Mouse (Mus musculus): ENCODE measurements around the gene Med8. TPM values are rescaled to one million over a fixed set of nuclear protein-coding genes. Genes with fewer than 3 reads are reported as not detected.

Med8 gene
- polyA plus RNA-seq, 1 experiment: 77.2 TPM

DNA sequence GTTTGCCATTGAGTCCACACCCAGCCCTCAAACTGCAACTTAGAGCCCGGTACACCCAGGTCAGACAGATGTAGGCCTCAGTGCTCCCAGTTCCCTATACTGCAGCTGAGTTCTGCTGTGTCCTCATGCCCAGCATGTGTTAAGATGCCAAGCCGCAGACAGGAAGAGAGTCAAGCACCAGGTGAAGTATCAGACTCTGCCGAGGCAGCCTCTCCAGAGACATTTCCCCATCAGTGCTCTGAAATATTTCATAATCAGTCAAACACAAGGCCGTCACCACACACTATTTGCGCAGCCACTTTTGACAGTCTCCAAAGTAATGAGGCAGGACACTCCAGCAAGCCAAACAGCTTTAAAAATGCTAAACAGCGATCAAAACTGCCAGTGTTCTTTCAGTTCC, 10.7 kb upstream of the Med8 start:
- H3ac ChIP-seq (ENCODE audit: control insufficient read depth, insufficient read length, low read depth): no peak overlapping the region
- peaks cover 58% of the 10 kb centered on the region for H3K36me3 ChIP-seq (ENCODE audit: control insufficient read depth, insufficient read depth)

DNA sequence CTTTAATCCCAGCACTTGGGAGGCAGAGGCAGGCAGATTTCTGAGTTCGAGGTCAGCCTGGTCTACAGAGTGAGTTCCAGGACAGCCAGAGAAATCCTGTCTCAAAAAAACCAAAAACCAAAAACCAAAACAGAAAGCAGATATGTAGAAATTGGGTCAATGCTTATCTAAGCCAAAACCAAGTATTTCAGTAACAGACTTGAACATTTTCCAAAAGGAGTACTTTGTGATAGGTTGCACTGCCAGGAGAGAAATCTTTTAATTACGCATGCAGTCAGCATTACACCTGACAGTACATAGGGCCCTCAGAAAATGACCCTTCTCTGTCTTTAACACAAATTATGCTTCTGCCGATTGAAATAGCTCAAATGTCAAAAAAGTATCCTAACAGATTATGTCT, 7.7 kb upstream of the Med8 start:
- TF ChIP-seq MAX (IDR thresholded peaks at IDR 0.05) (no peak), CTCF (IDR thresholded peaks at IDR 0.05; ENCODE audit: control insufficient read depth, insufficient read depth, insufficient read length) (no peak), FOSL1 (IDR thresholded peaks at IDR 0.05; ENCODE audit: insufficient read depth, low read length, poor library complexity, severe bottlenecking) (no peak), USF1 (IDR thresholded peaks at IDR 0.05; ENCODE audit: low read depth) (no peak), CEBPB (IDR thresholded peaks at IDR 0.05; ENCODE audit: low read depth) (no peak), MYOD1 (IDR thresholded peaks at IDR 0.05; ENCODE audit: control insufficient read depth, insufficient read length, low read depth) (no peak), MYOG (IDR thresholded peaks at IDR 0.05; ENCODE audit: control insufficient read depth, extremely low read depth, insufficient read length) (no peak)
- no peak overlapping the region for H3K4me3 ChIP-seq (ENCODE audit: insufficient read depth, poor library complexity, severe bottlenecking)
- H3K27me3 ChIP-seq (ENCODE audit: control insufficient read depth, insufficient read depth, insufficient read length): no peaks in the 10 kb centered on the region
- peaks cover 4% of the 10 kb centered on the region for H3K79me3 ChIP-seq (ENCODE audit: low read depth)
- peaks cover under 1% of the 10 kb centered on the region for H3K79me2 ChIP-seq (ENCODE audit: control insufficient read depth, insufficient read depth)
- peaks cover 42% of the 10 kb centered on the region for H3K36me3 ChIP-seq (ENCODE audit: control insufficient read depth, insufficient read depth)
- H3ac ChIP-seq (ENCODE audit: control insufficient read depth, insufficient read length, low read depth): no peak overlapping the region

More for the DNA sequence above, 10.7 kb upstream of the Med8 start:
- H3K79me2 ChIP-seq (ENCODE audit: control insufficient read depth, insufficient read depth): no peaks in the 10 kb centered on the region
- no peaks in the 10 kb centered on the region for H3K79me3 ChIP-seq (ENCODE audit: low read depth)
- H3K4me3 ChIP-seq (ENCODE audit: insufficient read depth, poor library complexity, severe bottlenecking): no peak overlapping the region
- TF ChIP-seq USF1 (IDR thresholded peaks at IDR 0.05; ENCODE audit: low read depth): no peak
- no peak for TF ChIP-seq MYOG (IDR thresholded peaks at IDR 0.05; ENCODE audit: control insufficient read depth, extremely low read depth, insufficient read length)
- no peak for TF ChIP-seq MAX (IDR thresholded peaks at IDR 0.05)
- TF ChIP-seq CEBPB (IDR thresholded peaks at IDR 0.05; ENCODE audit: low read depth): no peak
- no peak for TF ChIP-seq FOSL1 (IDR thresholded peaks at IDR 0.05; ENCODE audit: insufficient read depth, low read length, poor library complexity, severe bottlenecking)
- no peak for TF ChIP-seq CTCF (IDR thresholded peaks at IDR 0.05; ENCODE audit: control insufficient read depth, insufficient read depth, insufficient read length)
- no peak for TF ChIP-seq MYOD1 (IDR thresholded peaks at IDR 0.05; ENCODE audit: control insufficient read depth, insufficient read length, low read depth)
- H3K27me3 ChIP-seq (ENCODE audit: control insufficient read depth, insufficient read depth, insufficient read length): no peaks in the 10 kb centered on the region

DNA sequence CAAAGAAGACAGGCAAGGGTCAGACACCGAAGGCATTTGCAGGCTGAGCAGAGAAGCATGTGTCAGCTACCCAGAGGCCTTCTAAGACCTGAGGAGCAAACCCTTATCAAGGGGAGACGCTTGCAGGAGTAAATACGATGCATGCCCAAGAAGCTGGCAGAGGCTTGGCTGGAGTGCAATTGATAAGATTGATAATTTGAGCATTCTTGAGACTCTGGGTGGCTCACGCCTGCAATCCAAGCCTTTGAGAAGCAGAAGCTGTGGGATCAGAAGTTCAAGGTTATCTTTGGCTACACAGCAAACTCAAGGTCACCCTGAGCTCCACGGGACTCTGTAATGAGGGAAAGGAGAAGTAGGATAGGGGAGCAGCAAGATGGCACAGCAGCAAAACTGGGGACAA, 7.2 kb upstream of the Med8 start:
- TF ChIP-seq MAX (IDR thresholded peaks at IDR 0.05) (no peak), USF1 (IDR thresholded peaks at IDR 0.05; ENCODE audit: low read depth) (no peak), MYOD1 (IDR thresholded peaks at IDR 0.05; ENCODE audit: control insufficient read depth, insufficient read length, low read depth) (no peak), FOSL1 (IDR thresholded peaks at IDR 0.05; ENCODE audit: insufficient read depth, low read length, poor library complexity, severe bottlenecking) (no peak), CTCF (IDR thresholded peaks at IDR 0.05; ENCODE audit: control insufficient read depth, insufficient read depth, insufficient read length) (no peak), CEBPB (IDR thresholded peaks at IDR 0.05; ENCODE audit: low read depth) (no peak), MYOG (IDR thresholded peaks at IDR 0.05; ENCODE audit: control insufficient read depth, extremely low read depth, insufficient read length) (no peak)
- H3K79me3 ChIP-seq (ENCODE audit: low read depth): peaks cover 5% of the 10 kb centered on the region
- H3K36me3 ChIP-seq (ENCODE audit: control insufficient read depth, insufficient read depth): peaks cover 38% of the 10 kb centered on the region
- no peak overlapping the region for H3ac ChIP-seq (ENCODE audit: control insufficient read depth, insufficient read length, low read depth)
- H3K79me2 ChIP-seq (ENCODE audit: control insufficient read depth, insufficient read depth): peaks cover 6% of the 10 kb centered on the region
- no peaks in the 10 kb centered on the region for H3K27me3 ChIP-seq (ENCODE audit: control insufficient read depth, insufficient read depth, insufficient read length)
- H3K4me3 ChIP-seq (ENCODE audit: insufficient read depth, poor library complexity, severe bottlenecking): no peak overlapping the region

DNA sequence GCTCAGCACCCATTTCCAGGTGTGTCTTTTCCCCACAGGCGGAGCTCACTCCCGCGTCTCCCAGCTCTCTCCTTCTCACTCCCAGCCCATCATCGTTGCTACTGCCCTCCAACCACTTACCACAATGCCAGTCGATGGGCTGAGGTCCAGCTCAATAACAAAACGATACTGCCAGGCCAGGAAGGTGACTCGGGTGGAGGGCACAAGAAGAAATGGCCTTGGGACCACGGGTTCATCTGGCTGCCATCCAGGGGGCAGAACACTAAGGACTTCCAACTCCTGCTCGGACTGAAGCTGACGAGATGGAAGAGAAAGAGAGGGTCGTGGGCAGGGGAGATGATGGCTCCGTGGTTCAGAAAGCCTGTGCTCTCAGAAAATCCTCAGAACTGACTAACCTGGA, 6.4 kb upstream of the Med8 start:
- peaks cover 32% of the 10 kb centered on the region for H3K36me3 ChIP-seq (ENCODE audit: control insufficient read depth, insufficient read depth)
- peaks cover 14% of the 10 kb centered on the region for H3K79me2 ChIP-seq (ENCODE audit: control insufficient read depth, insufficient read depth)
- no peaks in the 10 kb centered on the region for H3K27me3 ChIP-seq (ENCODE audit: control insufficient read depth, insufficient read depth, insufficient read length)
- H3ac ChIP-seq (ENCODE audit: control insufficient read depth, insufficient read length, low read depth): no peak overlapping the region
- no peak for TF ChIP-seq CTCF (IDR thresholded peaks at IDR 0.05; ENCODE audit: control insufficient read depth, insufficient read depth, insufficient read length)
- TF ChIP-seq MYOG (IDR thresholded peaks at IDR 0.05; ENCODE audit: control insufficient read depth, extremely low read depth, insufficient read length): no peak
- TF ChIP-seq MYOD1 (IDR thresholded peaks at IDR 0.05; ENCODE audit: control insufficient read depth, insufficient read length, low read depth): no peak
- no peak for TF ChIP-seq FOSL1 (IDR thresholded peaks at IDR 0.05; ENCODE audit: insufficient read depth, low read length, poor library complexity, severe bottlenecking)
- no peak for TF ChIP-seq MAX (IDR thresholded peaks at IDR 0.05)
- no peak for TF ChIP-seq USF1 (IDR thresholded peaks at IDR 0.05; ENCODE audit: low read depth)
- TF ChIP-seq CEBPB (IDR thresholded peaks at IDR 0.05; ENCODE audit: low read depth): no peak
- H3K4me3 ChIP-seq (ENCODE audit: insufficient read depth, poor library complexity, severe bottlenecking): no peak overlapping the region
- peaks cover 7% of the 10 kb centered on the region for H3K79me3 ChIP-seq (ENCODE audit: low read depth)

GRCm38 (mm10) chr4:118410871-118411270, 1.7 kb downstream of the Med8 start:
- no peaks in the 10 kb centered on the region for H3K27me3 ChIP-seq (ENCODE audit: control insufficient read depth, insufficient read depth, insufficient read length)
- no peak overlapping the region for H3K4me3 ChIP-seq (ENCODE audit: insufficient read depth, poor library complexity, severe bottlenecking)
- H3K79me2 ChIP-seq (ENCODE audit: control insufficient read depth, insufficient read depth): peaks cover 54% of the 10 kb centered on the region
- H3ac ChIP-seq (ENCODE audit: control insufficient read depth, insufficient read length, low read depth): no peak overlapping the region
- peaks cover 49% of the 10 kb centered on the region for H3K36me3 ChIP-seq (ENCODE audit: control insufficient read depth, insufficient read depth)
- TF ChIP-seq MYOD1 (IDR thresholded peaks at IDR 0.05; ENCODE audit: control insufficient read depth, insufficient read length, low read depth) (no peak), MYOG (IDR thresholded peaks at IDR 0.05; ENCODE audit: control insufficient read depth, extremely low read depth, insufficient read length) (no peak), USF1 (IDR thresholded peaks at IDR 0.05; ENCODE audit: low read depth) (no peak), CTCF (IDR thresholded peaks at IDR 0.05; ENCODE audit: control insufficient read depth, insufficient read depth, insufficient read length) (no peak), MAX (IDR thresholded peaks at IDR 0.05) (no peak), FOSL1 (IDR thresholded peaks at IDR 0.05; ENCODE audit: insufficient read depth, low read length, poor library complexity, severe bottlenecking) (no peak), CEBPB (IDR thresholded peaks at IDR 0.05; ENCODE audit: low read depth) (no peak)
- peaks cover 27% of the 10 kb centered on the region for H3K79me3 ChIP-seq (ENCODE audit: low read depth)

DNA sequence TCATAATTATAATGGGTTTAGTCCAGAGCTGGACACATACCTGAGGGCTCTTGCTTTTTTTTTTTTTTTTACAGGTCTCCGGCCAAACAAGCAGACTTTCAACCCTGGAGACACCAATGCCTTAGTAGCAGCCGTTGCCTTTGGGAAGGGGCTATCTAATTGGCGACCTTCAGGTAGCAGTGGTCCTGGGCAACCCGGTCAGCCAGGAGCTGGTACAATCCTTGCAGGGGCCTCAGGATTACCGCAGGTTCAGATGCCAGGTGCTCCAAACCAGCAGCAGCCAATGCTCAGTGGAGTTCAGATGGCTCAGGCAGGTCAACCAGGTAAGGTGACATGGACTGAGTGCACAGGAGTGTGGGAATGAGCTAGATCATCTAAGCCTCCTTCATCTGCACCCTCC, 4.4 kb downstream of the Med8 start:
- Histone ChIP-seq H3K79me3 (ENCODE audit: low read depth) (peaks cover 15% of the 10 kb centered on the region), H3K27me3 (ENCODE audit: control insufficient read depth, insufficient read depth, insufficient read length) (no peaks in the 10 kb centered on the region), H3K4me3 (ENCODE audit: insufficient read depth, poor library complexity, severe bottlenecking) (no peak overlapping the region), H3ac (ENCODE audit: control insufficient read depth, insufficient read length, low read depth) (no peak overlapping the region), H3K36me3 (ENCODE audit: control insufficient read depth, insufficient read depth) (peaks cover 60% of the 10 kb centered on the region), H3K79me2 (ENCODE audit: control insufficient read depth, insufficient read depth) (peaks cover 32% of the 10 kb centered on the region)
- no peak for TF ChIP-seq CTCF (IDR thresholded peaks at IDR 0.05; ENCODE audit: control insufficient read depth, insufficient read depth, insufficient read length)
- TF ChIP-seq MAX (IDR thresholded peaks at IDR 0.05): no peak
- no peak for TF ChIP-seq FOSL1 (IDR thresholded peaks at IDR 0.05; ENCODE audit: insufficient read depth, low read length, poor library complexity, severe bottlenecking)
- no peak for TF ChIP-seq USF1 (IDR thresholded peaks at IDR 0.05; ENCODE audit: low read depth)
- TF ChIP-seq MYOD1 (IDR thresholded peaks at IDR 0.05; ENCODE audit: control insufficient read depth, insufficient read length, low read depth): no peak
